Mouse (Mus musculus) naive thymus-derived CD4-positive, alpha-beta T cell, adult 5 months (primary cell): ENCODE results near the gene Tmem259. TPM values are rescaled to one million over a fixed set of nuclear protein-coding genes. Genes with fewer than 3 reads are reported as not detected.

Source experiments
- polyA plus RNA-seq: library from polyadenylated mRNA; unstranded; fragments of 100-300 nt; shearing (Covaris generic); gene quantifications from one replicate; pipeline ENCODE4 v1.2.1, GENCODE M21; 2017

The Tmem259 gene
- 31.5 TPM for polyA plus RNA-seq

DNA sequence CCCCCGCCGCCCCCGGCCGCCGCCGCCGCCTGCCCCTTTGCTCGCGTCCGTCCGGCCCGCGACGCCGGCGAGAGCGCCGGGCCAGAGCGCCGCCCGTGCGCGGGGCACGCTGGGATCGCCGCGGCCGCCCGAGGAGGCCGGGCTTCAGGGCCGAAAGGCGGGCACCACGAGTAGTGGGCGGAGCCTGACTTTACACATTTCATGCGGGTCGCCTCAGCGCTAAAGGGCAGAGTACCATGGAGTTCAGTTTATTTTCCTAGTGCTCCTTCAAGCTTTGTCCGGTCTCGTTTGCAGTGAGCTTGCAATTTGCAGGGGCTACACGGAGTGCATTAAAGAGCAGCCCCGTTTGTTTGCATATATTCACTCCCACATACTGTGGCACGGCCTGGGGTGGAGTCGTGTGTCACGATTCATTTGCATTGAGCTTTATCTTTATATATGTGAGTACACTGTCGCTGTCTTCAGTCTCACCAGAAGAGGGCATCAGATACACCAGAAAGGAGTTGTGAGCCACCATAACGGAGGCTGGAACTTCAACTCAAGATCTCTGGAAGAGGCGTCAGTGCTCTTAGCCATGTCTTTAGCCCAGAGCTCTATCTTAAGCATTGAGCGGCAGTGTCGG lies at the start of gene Tmem259:
TSS of gene Tmem259 (minus strand) at position 136 of the 622 bp plus-strand sequence.

DNA sequence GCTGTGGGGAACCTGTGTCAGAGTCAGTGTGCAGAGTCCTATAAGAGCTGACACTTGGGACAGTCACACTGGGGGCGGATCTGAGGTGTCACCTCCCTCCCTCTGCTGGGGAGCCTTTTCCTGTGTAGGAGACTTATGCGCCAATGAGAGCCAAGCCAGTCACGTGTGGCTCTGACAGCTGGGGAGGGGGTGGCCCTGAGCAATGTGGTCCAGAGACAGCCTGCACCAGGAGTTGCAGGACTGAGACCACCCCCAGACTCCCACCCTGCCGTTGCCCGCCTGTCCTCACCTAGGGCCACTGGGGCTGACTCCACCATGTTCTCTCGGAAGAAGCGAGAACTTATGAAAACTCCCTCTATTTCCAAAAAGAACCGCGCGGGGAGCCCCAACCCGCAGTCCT lies 32.4 kb upstream of the Tmem259 start, which contains the start of gene Arhgap45:
TSS of gene Arhgap45 (plus strand) at position 143 of the 400 bp plus-strand sequence.

DNA sequence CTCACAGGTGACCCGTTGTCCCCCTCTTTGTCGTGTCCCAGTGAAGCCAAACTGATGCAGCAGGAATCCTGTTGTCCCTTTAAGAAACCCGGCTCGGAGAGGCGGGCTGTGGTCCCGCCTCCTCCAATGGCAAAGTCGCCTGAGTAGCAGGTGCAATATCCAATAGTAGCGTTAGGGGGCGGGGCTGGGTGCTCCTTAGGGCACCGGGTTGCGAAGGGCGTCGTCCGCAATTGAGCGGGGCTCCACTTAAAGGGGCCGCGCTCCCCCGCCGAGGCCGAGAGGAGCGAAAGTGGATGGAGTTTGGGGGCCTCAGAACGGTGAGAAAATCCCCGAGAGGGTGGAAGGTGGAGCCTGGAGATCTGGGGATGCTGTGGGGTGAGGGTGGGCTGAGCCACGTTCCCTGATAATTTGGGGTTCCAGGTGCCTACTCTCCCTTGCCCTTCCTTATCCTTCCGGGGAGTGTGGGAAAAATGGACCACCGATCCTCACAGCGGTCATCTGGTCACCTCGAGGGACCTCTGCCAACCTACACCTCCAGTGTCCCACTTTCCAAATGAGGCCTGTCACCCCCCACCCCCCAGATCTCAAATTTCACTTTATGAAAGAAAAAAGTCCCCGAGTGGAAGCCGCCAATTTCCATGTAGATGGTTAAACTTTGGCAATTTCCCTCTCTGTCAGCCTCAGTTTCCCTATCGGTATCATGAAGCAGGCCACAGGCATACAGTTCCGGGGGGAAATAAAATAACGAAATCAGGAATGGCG lies 12.3 kb upstream of the Tmem259 start, which contains the start of gene Abca7:
TSS of gene Abca7 (plus strand) at position 223 of the 762 bp plus-strand sequence.

DNA sequence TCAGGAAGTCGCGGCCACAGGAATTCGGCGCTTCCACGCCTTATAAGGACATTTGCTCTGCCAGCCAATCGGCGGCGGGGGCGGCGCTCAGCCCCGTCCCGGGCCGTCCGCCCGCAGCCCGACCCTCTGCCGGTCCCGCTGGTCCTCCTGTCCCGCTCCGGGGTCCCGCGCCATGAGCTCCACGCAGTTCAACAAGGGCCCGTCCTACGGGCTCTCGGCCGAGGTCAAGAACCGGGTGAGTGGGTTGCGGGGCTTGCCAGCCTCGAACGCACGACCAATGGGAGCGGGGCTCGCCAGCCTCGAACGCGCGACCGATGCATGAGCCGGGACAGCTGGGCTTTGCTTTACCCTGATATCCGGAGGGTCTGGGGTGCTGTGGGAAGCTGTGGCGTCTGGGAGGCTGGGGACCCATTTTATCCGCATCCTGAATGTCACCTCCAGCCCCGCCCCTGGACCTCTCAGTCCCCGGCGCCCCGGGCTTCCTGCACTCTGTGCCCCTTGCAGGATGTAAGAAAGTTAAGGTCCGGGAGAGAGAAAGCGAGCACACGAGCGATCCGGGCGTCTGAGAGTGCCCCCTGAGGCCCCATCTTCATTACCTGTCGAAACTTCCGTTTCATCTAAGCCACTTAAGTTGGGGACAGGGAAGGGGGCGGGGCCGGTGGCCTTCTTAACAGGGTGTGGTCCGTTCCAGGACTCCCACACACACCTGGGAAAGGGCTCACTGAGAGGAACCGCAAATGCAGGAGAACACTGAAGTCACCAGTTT lies 4.6 kb upstream of the Tmem259 start, which contains the start of gene Cnn2:
TSS of gene Cnn2 (plus strand) at position 79 of the 766 bp plus-strand sequence.

DNA sequence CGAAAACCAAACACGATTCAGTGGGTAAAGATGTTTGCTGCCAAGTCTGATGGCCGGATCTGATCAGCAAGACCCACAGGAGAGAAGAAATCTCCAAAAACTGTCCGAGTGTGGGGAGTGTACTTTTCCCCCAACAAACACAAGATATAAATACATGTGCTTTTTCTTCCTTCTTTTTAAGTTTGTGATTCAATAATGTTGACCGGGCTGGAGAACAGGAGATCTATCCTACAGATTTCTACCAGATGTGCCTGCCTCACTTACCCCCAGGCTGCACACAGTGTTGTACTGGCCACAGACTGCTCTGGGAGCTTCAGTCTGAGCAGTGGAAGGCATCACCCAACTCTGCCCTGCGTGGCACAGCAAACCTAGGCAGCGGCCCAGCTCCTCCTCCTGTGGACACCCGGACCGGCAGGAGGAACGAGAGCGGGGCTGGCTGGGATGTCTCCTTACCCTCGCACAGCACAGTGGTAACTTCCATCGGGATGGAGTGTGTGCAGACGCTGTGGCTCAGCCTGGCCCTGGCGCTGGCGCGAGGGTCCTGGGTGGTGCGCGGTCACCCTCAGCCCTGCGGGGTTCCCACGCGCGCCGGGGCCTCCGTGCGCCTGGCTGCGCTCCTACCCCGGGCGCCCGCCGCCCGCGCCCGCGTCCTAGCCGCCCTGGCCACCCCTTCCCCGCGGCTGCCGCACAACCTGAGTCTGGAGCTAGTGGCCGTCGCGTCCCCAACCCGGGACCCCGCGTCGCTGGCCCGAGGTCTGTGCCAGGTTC lies 13.5 kb downstream of the Tmem259 start, which contains the start of gene Grin3b:
TSS of gene Grin3b (plus strand) at position 301 of the 768 bp plus-strand sequence.

DNA sequence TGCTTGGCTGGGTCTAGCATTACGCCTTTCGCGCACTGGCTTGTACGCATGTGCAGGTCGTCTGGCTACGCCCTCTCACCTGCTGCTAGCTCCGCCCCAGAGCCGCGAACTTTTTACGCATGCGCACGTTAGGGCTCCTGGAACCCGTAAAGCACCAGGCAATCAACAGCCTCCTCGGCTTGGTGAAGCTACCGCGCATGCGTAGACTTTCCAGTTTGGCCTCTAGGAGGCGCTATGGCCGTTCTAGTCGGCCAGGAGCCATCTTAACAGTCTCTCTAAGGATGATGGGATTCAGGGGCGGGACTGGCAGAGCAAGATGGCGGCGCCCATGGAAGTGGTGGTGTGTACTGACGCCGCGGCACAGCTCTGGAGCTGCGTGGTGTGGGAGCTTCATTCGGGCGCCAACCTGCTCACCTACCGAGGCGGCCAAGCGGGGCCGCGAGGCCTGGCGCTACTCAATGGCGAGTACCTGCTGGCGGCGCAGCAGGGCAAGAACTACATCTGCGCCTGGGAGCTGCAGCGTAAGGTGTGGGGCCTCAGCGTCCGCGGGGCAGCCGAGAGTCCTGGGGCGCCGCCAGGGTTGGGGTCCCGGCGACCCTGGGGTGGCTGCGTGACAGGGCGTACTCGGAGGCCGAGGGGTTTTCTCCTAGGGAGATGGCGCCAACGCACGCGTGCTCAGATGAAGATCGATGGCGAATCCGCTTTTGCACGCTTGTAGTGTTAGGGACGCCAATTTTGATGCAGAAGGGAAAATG lies 24.1 kb downstream of the Tmem259 start, which contains the start of gene Wdr18:
TSS of gene Wdr18 (plus strand) at position 306 of the 755 bp plus-strand sequence.

DNA sequence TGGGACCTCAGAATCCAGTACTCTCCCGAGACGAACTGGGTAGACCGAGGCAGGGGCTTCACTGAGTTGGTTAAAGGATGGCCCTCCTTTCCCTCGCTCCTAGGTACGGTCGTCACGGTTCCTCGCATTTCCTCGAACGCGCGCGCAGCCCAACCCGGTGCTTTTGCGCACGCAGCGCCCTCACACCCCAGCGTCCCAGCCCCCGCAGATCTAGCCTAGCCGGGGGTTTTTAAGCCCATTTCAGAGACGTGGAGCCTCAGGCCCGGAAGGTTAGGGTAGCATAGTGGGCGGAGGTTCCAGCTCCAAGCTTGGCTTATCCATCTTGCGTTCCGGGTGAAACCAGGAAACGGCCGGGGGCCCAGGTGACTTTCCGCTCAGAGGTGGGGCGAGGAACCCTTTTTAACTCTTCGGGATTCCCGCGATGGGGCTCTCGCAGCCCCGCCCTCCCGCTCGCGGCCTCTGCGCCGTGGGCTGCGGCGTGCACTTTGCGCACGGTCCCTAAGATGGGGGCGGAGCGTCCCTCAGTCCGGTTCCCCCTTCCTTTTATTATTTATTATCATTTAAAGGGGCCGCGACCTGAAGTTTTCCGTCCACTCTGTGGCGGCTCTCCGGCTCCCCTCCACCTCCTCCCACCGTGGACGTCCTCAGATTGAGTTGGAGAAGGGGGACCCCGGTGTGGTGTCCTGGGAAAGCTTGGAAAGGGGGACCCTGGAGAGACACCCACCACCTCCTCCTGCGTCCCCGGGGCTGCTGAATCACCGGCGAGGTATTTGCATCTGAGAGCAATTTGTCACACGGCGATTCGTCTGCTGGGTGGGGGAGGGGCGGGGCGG lies 57.4 kb downstream of the Tmem259 start, which contains the start of gene Arid3a:
TSS of gene Arid3a (plus strand) at position 553 of the 833 bp plus-strand sequence.

Other genes starting within 250 kb of the Tmem259 start
- gene Polrmt, start 237.7 kb downstream of the Tmem259 start, polyA plus RNA-seq = 45.2 TPM
- gene Fgf22, start 229.3 kb downstream of the Tmem259 start, polyA plus RNA-seq = 0.21 TPM
- gene Rnf126, start 217.4 kb downstream of the Tmem259 start, polyA plus RNA-seq = 59.0 TPM
- 0.52 TPM for gene Fstl3, start 207.1 kb downstream of the Tmem259 start, polyA plus RNA-seq
- not detected for gene Prss57, start 193.4 kb downstream of the Tmem259 start, polyA plus RNA-seq
- 1.4 TPM for gene Palm, start 190.8 kb downstream of the Tmem259 start, polyA plus RNA-seq
- not detected for gene Misp, start 163.3 kb downstream of the Tmem259 start, polyA plus RNA-seq
- 654 TPM for gene Ptbp1, start 129.9 kb downstream of the Tmem259 start, polyA plus RNA-seq
- not detected for gene Prtn3, start 109.9 kb downstream of the Tmem259 start, polyA plus RNA-seq
- gene Plppr3, start 109.7 kb downstream of the Tmem259 start, polyA plus RNA-seq = 12.7 TPM
- gene Elane, start 98.1 kb downstream of the Tmem259 start, polyA plus RNA-seq = not detected
- gene Cfd, start 93.5 kb downstream of the Tmem259 start, polyA plus RNA-seq = not detected
- 36.7 TPM for gene Med16, start 75.4 kb downstream of the Tmem259 start, polyA plus RNA-seq
- 16.0 TPM for gene Gm26602, start 73.5 kb downstream of the Tmem259 start, polyA plus RNA-seq
- 0.34 TPM for gene Kiss1r, start 67.4 kb downstream of the Tmem259 start, polyA plus RNA-seq
- 135 TPM for gene R3hdm4, start 63.1 kb downstream of the Tmem259 start, polyA plus RNA-seq
- gene Arid3a, start 57.3 kb downstream of the Tmem259 start, polyA plus RNA-seq = 4.1 TPM
- gene Wdr18, start 24.2 kb downstream of the Tmem259 start, polyA plus RNA-seq = 75.5 TPM
- not detected for gene Grin3b, start 13.6 kb downstream of the Tmem259 start, polyA plus RNA-seq
- 595 TPM for gene Cnn2, start 4.3 kb upstream of the Tmem259 start, polyA plus RNA-seq
- 64.3 TPM for gene Abca7, start 12.2 kb upstream of the Tmem259 start, polyA plus RNA-seq
- 1,026 TPM for gene Arhgap45, start 32.3 kb upstream of the Tmem259 start, polyA plus RNA-seq
- 108 TPM for gene Polr2e, start 55.5 kb upstream of the Tmem259 start, polyA plus RNA-seq
- gene Gpx4, start 62.8 kb upstream of the Tmem259 start, polyA plus RNA-seq = 302 TPM
- gene Sbno2, start 121.2 kb upstream of the Tmem259 start, polyA plus RNA-seq = 74.3 TPM
- 60.7 TPM for gene Stk11, start 131.5 kb upstream of the Tmem259 start, polyA plus RNA-seq
- gene Atp5d, start 154.3 kb upstream of the Tmem259 start, polyA plus RNA-seq = 311 TPM
- gene Cbarp, start 156.5 kb upstream of the Tmem259 start, polyA plus RNA-seq = 7.2 TPM
- gene Midn, start 163.9 kb upstream of the Tmem259 start, polyA plus RNA-seq = 2.8 TPM
- 325 TPM for gene Cirbp, start 181.7 kb upstream of the Tmem259 start, polyA plus RNA-seq
- 19.5 TPM for gene 1600002K03Rik, start 188.6 kb upstream of the Tmem259 start, polyA plus RNA-seq
- 0.32 TPM for gene Efna2, start 195.2 kb upstream of the Tmem259 start, polyA plus RNA-seq
- gene Mum1, start 242.1 kb upstream of the Tmem259 start, polyA plus RNA-seq = 106 TPM